Mouse (Mus musculus) CH12.LX (cell line): ENCODE measurements around the gene Ddx43.

Experiments
- CHD2 ChIP-seq: IDR thresholded peaks from 2 replicates; pipeline ENCODE4 v1.6.1; 2011; ENCODE audit warnings: low read length, improper control_type of control experiment
- CTCF ChIP-seq, 2 experiments: IDR thresholded peaks in 1 of 2; conservative IDR thresholded peaks in 1 of 2; 2 replicates each; pipeline ENCODE4 v1.5.1; 2011 to 2012; ENCODE audit warnings: low read depth in 2 of 2, low read length in 2 of 2, improper control_type of control experiment in 1 of 2, inconsistent platforms in 1 of 2, mild to moderate bottlenecking in 1 of 2, moderate library complexity in 1 of 2
- ELF1 ChIP-seq: IDR thresholded peaks from 2 replicates; pipeline ENCODE4 v1.6.1; 2014; ENCODE audit warnings: low read depth, mild to moderate bottlenecking, inconsistent platforms, low read length, improper control_type of control experiment
- EP300 ChIP-seq: IDR thresholded peaks from 2 replicates; pipeline ENCODE4 v1.6.1; 2011; ENCODE audit warnings: low read length, improper control_type of control experiment
- GABPA ChIP-seq: IDR thresholded peaks from 2 replicates; pipeline ENCODE4 v1.6.1; 2012; ENCODE audit warnings: low read depth, low read length, improper control_type of control experiment, inconsistent platforms; ENCODE audit not compliant: insufficient replicate concordance
- KAT2A ChIP-seq: IDR thresholded peaks from 2 replicates; pipeline ENCODE4 v1.6.1; 2012; ENCODE audit warnings: low read length, improper control_type of control experiment, inconsistent platforms; ENCODE audit not compliant: insufficient replicate concordance
- MAZ ChIP-seq: IDR thresholded peaks from 2 replicates; pipeline ENCODE4 v1.6.1; 2012; ENCODE audit warnings: low read depth, mild to moderate bottlenecking, inconsistent platforms, low read length, improper control_type of control experiment, moderate library complexity
- MYC ChIP-seq: IDR thresholded peaks from 2 replicates; pipeline ENCODE4 v1.6.1; 2011; ENCODE audit warnings: low read depth, mild to moderate bottlenecking, improper control_type of control experiment, low read length
- NRF1 ChIP-seq: IDR thresholded peaks from 2 replicates; pipeline ENCODE4 v1.6.1; 2014; ENCODE audit warnings: low read depth, mild to moderate bottlenecking, inconsistent platforms, low read length, improper control_type of control experiment, moderate library complexity
- POLR2A ChIP-seq: IDR thresholded peaks from 2 replicates; pipeline ENCODE4 v1.6.1; 2011; ENCODE audit warnings: low read depth, mild to moderate bottlenecking, improper control_type of control experiment, low read length
- RCOR1 ChIP-seq: conservative IDR thresholded peaks from 2 replicates; pipeline ENCODE4 v1.6.1; 2012; ENCODE audit warnings: low read depth, mild to moderate bottlenecking, inconsistent platforms, low read length, improper control_type of control experiment
- SIN3A ChIP-seq: IDR thresholded peaks from 2 replicates; pipeline ENCODE4 v1.6.1; 2012; ENCODE audit warnings: low read length, improper control_type of control experiment, inconsistent platforms
- USF2 ChIP-seq: conservative IDR thresholded peaks from 2 replicates; pipeline ENCODE4 v1.6.1; 2011; ENCODE audit warnings: low read depth, low read length, improper control_type of control experiment

DNA sequence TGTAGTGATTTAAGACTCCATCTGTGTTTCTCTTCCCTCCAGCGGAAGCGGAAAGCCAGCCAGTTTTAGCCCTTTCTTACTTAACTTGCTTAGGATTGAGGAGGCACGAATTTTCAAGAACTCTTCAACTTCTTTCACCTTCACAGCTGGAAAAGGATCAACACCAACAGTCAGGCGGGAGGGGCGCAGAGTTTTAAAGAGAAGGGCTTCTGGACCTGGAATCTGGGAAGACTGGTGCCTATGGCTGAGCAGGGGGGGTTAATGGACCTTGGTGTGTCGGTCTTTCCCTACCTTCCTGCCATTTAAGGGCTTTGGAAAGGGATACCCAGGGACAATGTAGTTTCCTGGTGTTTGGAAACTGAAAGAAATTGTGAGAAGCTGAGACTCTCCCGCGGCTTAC is 18.0 kb upstream of the Ddx43 start:
- TF ChIP-seq CTCF (conservative IDR thresholded peaks at IDR 0.05 in 1 of 2, IDR thresholded peaks at IDR 0.05 in 1 of 2; ENCODE audit: low read depth in 2 of 2, low read length in 2 of 2) = no peak
- no peak for TF ChIP-seq USF2
- TF ChIP-seq NRF1 = no peak
- TF ChIP-seq RCOR1 = no peak
- no peak for TF ChIP-seq GABPA
- TF ChIP-seq EP300 = no peak
- TF ChIP-seq SIN3A = no peak
- TF ChIP-seq KAT2A = no peak
- TF ChIP-seq CHD2 = no peak
- TF ChIP-seq ELF1 = no peak
- TF ChIP-seq POLR2A = no peak
- TF ChIP-seq MYC = no peak
- no peak for TF ChIP-seq MAZ
